Mouse (Mus musculus): ENCODE results near the gene Prune2. TPM values are rescaled to one million over a fixed set of nuclear protein-coding genes. Genes with fewer than 3 reads are reported as not detected.

The Prune2 gene
- total and polyA plus RNA-seq, 3 experiments = 0.55 TPM; not detected in 2

DNA sequence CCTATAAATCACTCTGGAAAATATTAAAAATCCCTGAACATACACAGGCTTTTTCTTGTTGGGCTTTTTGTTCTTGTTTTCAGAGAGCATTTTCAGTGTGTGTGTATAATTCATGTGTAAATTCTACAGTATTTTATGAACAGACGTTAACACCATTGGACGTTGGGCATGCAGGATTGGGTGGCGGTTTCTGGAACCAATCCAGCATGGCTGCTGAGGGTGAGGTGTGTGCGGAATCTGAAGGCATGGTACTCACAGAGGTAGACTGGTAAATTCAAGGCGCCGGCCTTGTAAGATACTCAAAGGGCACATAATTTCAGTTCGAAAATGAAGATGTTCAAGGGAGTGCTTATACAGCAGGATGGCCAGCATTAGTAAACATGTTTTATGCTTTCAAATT lies 251.2 kb downstream of the Prune2 start:
- TF ChIP-seq GATA1 (IDR thresholded peaks at IDR 0.05; ENCODE audit: borderline replicate concordance, low read length) (no peak), GATA2 (IDR thresholded peaks at IDR 0.05; ENCODE audit: borderline replicate concordance, low read depth, low read length) (no peak), CTCF (IDR thresholded peaks at IDR 0.05; ENCODE audit: low read depth, low read length) (no peak), POLR2AphosphoS5 (IDR thresholded peaks at IDR 0.05; ENCODE audit: insufficient replicate concordance, low read depth, low read length) (no peak), TAL1 (conservative IDR thresholded peaks at IDR 0.05; ENCODE audit: low read depth, low read length) (no peak)
- no peak for ATAC-seq (ENCODE audit: extremely low read depth, insufficient number of reproducible peaks, low FRiP score, poor library complexity, severe bottlenecking)
- Histone ChIP-seq H3K36me3 (replicated peaks) (no peaks in the 10 kb centered on the region), H3K4me1 (ENCODE audit: insufficient read depth, low read depth, low read length) (no peaks in the 10 kb centered on the region), H3K4me3 (ENCODE audit: low read depth, low read length) (no peak overlapping the region), H3K27me3 (ENCODE audit: insufficient read depth, low read length) (peaks cover 5% of the 10 kb centered on the region), H3K9me3 (replicated peaks) (no peaks in the 10 kb centered on the region)
- no peak for DNase-seq (ENCODE audit: low spot score)

- no peaks in the 10 kb centered on the region for H3K36me3 ChIP-seq (replicated peaks)
Measured at GRCm38 (mm10) chr19:17210541-17210940, 254.6 kb downstream of the Prune2 start.

GRCm38 (mm10) chr19:17214896-17215520 lies 259.1 kb downstream of the Prune2 start:
- Histone ChIP-seq H3K9me3 (replicated peaks) (no peaks in the 10 kb centered on the region), H3K4me3 (ENCODE audit: low read depth, low read length) (no peak overlapping the region), H3K27me3 (ENCODE audit: insufficient read depth, low read length) (peaks cover 17% of the 10 kb centered on the region), H3K4me1 (ENCODE audit: insufficient read depth, low read depth, low read length) (no peaks in the 10 kb centered on the region), H3K36me3 (replicated peaks) (no peaks in the 10 kb centered on the region)
- ATAC-seq (ENCODE audit: extremely low read depth, insufficient number of reproducible peaks, low FRiP score, poor library complexity, severe bottlenecking) (no peak), DNase-seq (ENCODE audit: low spot score) (no peak)
- TF ChIP-seq TAL1 (conservative IDR thresholded peaks at IDR 0.05; ENCODE audit: low read depth, low read length) = no peak
- no peak for TF ChIP-seq POLR2AphosphoS5 (IDR thresholded peaks at IDR 0.05; ENCODE audit: insufficient replicate concordance, low read depth, low read length)
- TF ChIP-seq GATA1 (IDR thresholded peaks at IDR 0.05; ENCODE audit: borderline replicate concordance, low read length) = no peak
- no peak for TF ChIP-seq CTCF (IDR thresholded peaks at IDR 0.05; ENCODE audit: low read depth, low read length)
- TF ChIP-seq GATA2 (IDR thresholded peaks at IDR 0.05; ENCODE audit: borderline replicate concordance, low read depth, low read length) = no peak

More at GRCm38 (mm10) chr19:17210541-17210940, 254.6 kb downstream of the Prune2 start:
- Histone ChIP-seq H3K4me3 (ENCODE audit: low read depth, low read length) (no peak overlapping the region), H3K4me1 (ENCODE audit: insufficient read depth, low read depth, low read length) (no peaks in the 10 kb centered on the region), H3K9me3 (replicated peaks) (no peaks in the 10 kb centered on the region), H3K27me3 (ENCODE audit: insufficient read depth, low read length) (peaks cover 6% of the 10 kb centered on the region)
- no peak for TF ChIP-seq TAL1 (conservative IDR thresholded peaks at IDR 0.05; ENCODE audit: low read depth, low read length)
- no peak for TF ChIP-seq GATA2 (IDR thresholded peaks at IDR 0.05; ENCODE audit: borderline replicate concordance, low read depth, low read length)
- no peak for TF ChIP-seq GATA1 (IDR thresholded peaks at IDR 0.05; ENCODE audit: borderline replicate concordance, low read length)
- TF ChIP-seq POLR2AphosphoS5 (IDR thresholded peaks at IDR 0.05; ENCODE audit: insufficient replicate concordance, low read depth, low read length) = no peak
- TF ChIP-seq CTCF (IDR thresholded peaks at IDR 0.05; ENCODE audit: low read depth, low read length) = no peak
- DNase-seq (ENCODE audit: low spot score) = no peak
- ATAC-seq (ENCODE audit: extremely low read depth, insufficient number of reproducible peaks, low FRiP score, poor library complexity, severe bottlenecking) = no peak

DNA sequence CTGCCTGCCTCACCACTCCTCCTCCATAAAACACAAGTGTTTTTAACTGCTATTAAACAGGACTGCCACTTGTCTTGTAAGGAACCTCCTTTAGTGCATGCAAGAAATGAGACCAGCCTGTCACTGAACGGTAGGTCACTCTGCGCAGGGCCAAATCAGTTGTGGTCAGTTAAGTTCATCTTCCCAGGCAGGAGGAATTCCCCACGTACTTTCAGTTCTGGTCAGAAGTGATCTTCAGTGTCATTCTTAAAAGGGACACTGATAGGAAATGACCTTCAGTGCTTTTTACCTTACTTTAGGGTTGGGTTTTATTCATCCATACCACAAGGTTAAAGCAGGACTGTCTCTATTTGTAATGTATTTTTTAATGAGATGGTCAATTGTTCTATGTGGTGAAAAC lies 262.3 kb downstream of the Prune2 start:
- ATAC-seq (ENCODE audit: extremely low read depth, insufficient number of reproducible peaks, low FRiP score, poor library complexity, severe bottlenecking) (no peak), DNase-seq (ENCODE audit: low spot score) (no peak)
- no peak overlapping the region for H3K4me3 ChIP-seq (ENCODE audit: low read depth, low read length)
- H3K4me1 ChIP-seq (ENCODE audit: insufficient read depth, low read depth, low read length) = no peaks in the 10 kb centered on the region
- no peaks in the 10 kb centered on the region for H3K9me3 ChIP-seq (replicated peaks)
- no peaks in the 10 kb centered on the region for H3K36me3 ChIP-seq (replicated peaks)
- peaks cover 16% of the 10 kb centered on the region; the same call in 1 of the 2 replicates for H3K27me3 ChIP-seq (ENCODE audit: insufficient read depth, low read length)
- no peak for TF ChIP-seq POLR2AphosphoS5 (IDR thresholded peaks at IDR 0.05; ENCODE audit: insufficient replicate concordance, low read depth, low read length)

DNA sequence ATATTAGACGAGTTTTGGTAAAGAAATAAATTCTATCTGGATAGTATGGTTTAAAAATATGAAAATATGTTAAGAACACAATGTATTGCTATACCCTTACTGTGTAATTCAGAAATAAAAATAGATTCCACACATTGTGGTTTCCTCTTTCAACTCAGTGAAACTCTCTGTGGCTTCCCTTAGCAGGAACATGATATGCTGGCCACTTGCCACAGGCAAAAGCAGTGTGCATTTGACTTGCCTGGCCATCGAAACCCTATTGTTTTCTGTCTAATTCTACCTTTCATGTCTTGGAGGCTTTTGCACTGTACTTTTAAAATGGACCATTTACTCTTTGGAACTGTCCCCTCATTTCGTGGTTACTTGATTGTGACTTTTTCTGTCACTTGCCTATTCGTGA lies 267.9 kb downstream of the Prune2 start:
- Histone ChIP-seq H3K36me3 (replicated peaks) (no peaks in the 10 kb centered on the region), H3K9me3 (replicated peaks) (no peaks in the 10 kb centered on the region), H3K4me3 (ENCODE audit: low read depth, low read length) (no peak overlapping the region), H3K4me1 (ENCODE audit: insufficient read depth, low read depth, low read length) (no peaks in the 10 kb centered on the region), H3K27me3 (ENCODE audit: insufficient read depth, low read length) (peaks cover 13% of the 10 kb centered on the region; the same call in 1 of the 2 replicates)
- DNase-seq (ENCODE audit: low spot score) = no peak
- TF ChIP-seq GATA1 (IDR thresholded peaks at IDR 0.05; ENCODE audit: borderline replicate concordance, low read length) (no peak), POLR2AphosphoS5 (IDR thresholded peaks at IDR 0.05; ENCODE audit: insufficient replicate concordance, low read depth, low read length) (no peak), TAL1 (conservative IDR thresholded peaks at IDR 0.05; ENCODE audit: low read depth, low read length) (no peak), CTCF (IDR thresholded peaks at IDR 0.05; ENCODE audit: low read depth, low read length) (no peak), GATA2 (IDR thresholded peaks at IDR 0.05; ENCODE audit: borderline replicate concordance, low read depth, low read length) (no peak)
- ATAC-seq (ENCODE audit: extremely low read depth, insufficient number of reproducible peaks, low FRiP score, poor library complexity, severe bottlenecking) = no peak

- ATAC-seq (ENCODE audit: extremely low read depth, insufficient number of reproducible peaks, low FRiP score, poor library complexity, severe bottlenecking) (no peak), DNase-seq (ENCODE audit: low spot score) (no peak)
- Histone ChIP-seq H3K4me1 (ENCODE audit: insufficient read depth, low read depth, low read length) (no peaks in the 10 kb centered on the region), H3K36me3 (replicated peaks) (no peaks in the 10 kb centered on the region), H3K4me3 (ENCODE audit: low read depth, low read length) (no peak overlapping the region), H3K9me3 (replicated peaks) (no peaks in the 10 kb centered on the region), H3K27me3 (ENCODE audit: insufficient read depth, low read length) (peaks cover 2% of the 10 kb centered on the region; the same call in 1 of the 2 replicates)
- no peak for TF ChIP-seq GATA2 (IDR thresholded peaks at IDR 0.05; ENCODE audit: borderline replicate concordance, low read depth, low read length)
- TF ChIP-seq TAL1 (conservative IDR thresholded peaks at IDR 0.05; ENCODE audit: low read depth, low read length) = no peak
- TF ChIP-seq GATA1 (IDR thresholded peaks at IDR 0.05; ENCODE audit: borderline replicate concordance, low read length) = no peak
- TF ChIP-seq CTCF (IDR thresholded peaks at IDR 0.05; ENCODE audit: low read depth, low read length) = no peak
- TF ChIP-seq POLR2AphosphoS5 (IDR thresholded peaks at IDR 0.05; ENCODE audit: insufficient replicate concordance, low read depth, low read length) = no peak
Measured at GRCm38 (mm10) chr19:17225570-17226083, 269.7 kb downstream of the Prune2 start.
